Mouse (Mus musculus) bone marrow macrophage, adult 2 months (primary cell): ENCODE results near the gene Wfdc15a. TPM values are rescaled to one million over a fixed set of nuclear protein-coding genes. Genes with fewer than 3 reads are reported as not detected.

Source experiments
- H3K27ac ChIP-seq: 2 replicates; pipeline ENCODE4 v1.5.1; 2012; ENCODE audit warnings: low read depth, low read length; ENCODE audit not compliant: insufficient read depth
- H3K4me1 ChIP-seq: 2 replicates; pipeline ENCODE4 v1.6.1; 2012; ENCODE audit warnings: low read length; ENCODE audit not compliant: control insufficient read depth, insufficient read depth
- H3K4me3 ChIP-seq: 2 replicates; pipeline ENCODE4 v1.5.1; 2012; ENCODE audit warnings: mild to moderate bottlenecking, low read length, moderate library complexity; ENCODE audit not compliant: insufficient read depth
- CTCF ChIP-seq: IDR thresholded peaks from 2 replicates; pipeline ENCODE4 v1.5.1; 2012; ENCODE audit warnings: low read depth, mild to moderate bottlenecking, low read length, moderate library complexity
- POLR2A ChIP-seq: IDR thresholded peaks from 2 replicates; pipeline ENCODE4 v1.6.1; 2012; ENCODE audit warnings: mild to moderate bottlenecking, low read depth, low read length, borderline replicate concordance
- polyA plus RNA-seq: library from polyadenylated mRNA; stranded (reverse); fragments of >200 nt; gene quantifications from 2 replicates; pipeline ENCODE4 v1.2.4, GENCODE M21; 2012; ENCODE audit not compliant: missing spikeins, insufficient read depth, insufficient read length

The Wfdc15a gene
- polyA plus RNA-seq, 1 experiment: not detected

GRCm38 (mm10) chr2:164196700-164196990, 3.3 kb downstream of the Wfdc15a start:
- Histone ChIP-seq H3K4me1 (no peaks in the 10 kb centered on the region), H3K27ac (no peak overlapping the region), H3K4me3 (no peak overlapping the region)
- TF ChIP-seq POLR2A (no peak), CTCF (no peak)

- no peaks in the 10 kb centered on the region for H3K4me1 ChIP-seq
- no peak overlapping the region for H3K4me3 ChIP-seq
- no peak overlapping the region for H3K27ac ChIP-seq
- no peak for TF ChIP-seq CTCF
Measured at GRCm38 (mm10) chr2:164195971-164196699, 3.8 kb downstream of the Wfdc15a start.

GRCm38 (mm10) chr2:164194959-164195630, 4.8 kb downstream of the Wfdc15a start:
- H3K27ac ChIP-seq: no peak overlapping the region
- H3K4me1 ChIP-seq: no peaks in the 10 kb centered on the region
- H3K4me3 ChIP-seq: no peak overlapping the region
- no peak for TF ChIP-seq CTCF
- no peak for TF ChIP-seq POLR2A

GRCm38 (mm10) chr2:164192279-164192678, 7.7 kb downstream of the Wfdc15a start:
- H3K4me1 ChIP-seq: no peaks in the 10 kb centered on the region
- no peak overlapping the region for H3K4me3 ChIP-seq
- no peak for TF ChIP-seq POLR2A
- TF ChIP-seq CTCF: no peak
- no peak overlapping the region for H3K27ac ChIP-seq

- no peak within 1 kb of the TSS for H3K4me3 ChIP-seq
- H3K4me1 ChIP-seq: no peaks in the 10 kb centered on the region
- TF ChIP-seq CTCF (no peak), POLR2A (no peak)
- H3K27ac ChIP-seq: no peak within 1 kb of the TSS
Measured at GRCm38 (mm10) chr2:164190576-164190975, 9.4 kb downstream of the Wfdc15a start, which contains the start of gene Wfdc12. TSS of gene Wfdc12 (minus strand) at chr2:164190608.

GRCm38 (mm10) chr2:164188722-164189121, 11.2 kb downstream of the Wfdc15a start:
- Histone ChIP-seq H3K4me3 (no peak overlapping the region), H3K27ac (no peak overlapping the region), H3K4me1 (no peaks in the 10 kb centered on the region)
- no peak for TF ChIP-seq POLR2A
- TF ChIP-seq CTCF: peak; percentile 47

- Histone ChIP-seq H3K4me1 (no peaks in the 10 kb centered on the region), H3K4me3 (no peak overlapping the region), H3K27ac (no peak overlapping the region)
- TF ChIP-seq POLR2A (no peak), CTCF (no peak)
Measured at GRCm38 (mm10) chr2:164184145-164184719, 15.7 kb downstream of the Wfdc15a start.

- H3K27ac ChIP-seq: no peak overlapping the region
- H3K4me3 ChIP-seq: no peak overlapping the region
- TF ChIP-seq POLR2A (no peak), CTCF (no peak)
- no peaks in the 10 kb centered on the region for H3K4me1 ChIP-seq
Measured at GRCm38 (mm10) chr2:164183340-164183739, 16.6 kb downstream of the Wfdc15a start.

GRCm38 (mm10) chr2:164182692-164183255, 17.2 kb downstream of the Wfdc15a start, which contains the start of gene Wfdc5:
TSS of gene Wfdc5 (minus strand) at chr2:164182742.
- Histone ChIP-seq H3K4me1 (no peaks in the 10 kb centered on the region), H3K4me3 (no peak within 1 kb of the TSS), H3K27ac (no peak within 1 kb of the TSS)
- no peak for TF ChIP-seq CTCF
- TF ChIP-seq POLR2A: no peak

- H3K4me1 ChIP-seq: no peaks in the 10 kb centered on the region
- H3K27ac ChIP-seq: no peak overlapping the region
- no peak for TF ChIP-seq POLR2A
- TF ChIP-seq CTCF: no peak
- H3K4me3 ChIP-seq: no peak overlapping the region
Measured at GRCm38 (mm10) chr2:164180770-164181169, 19.2 kb downstream of the Wfdc15a start.
